Mouse (Mus musculus) cerebellum, postnatal 10 days (tissue): ENCODE results near the gene Heg1.
A peak's percentile ranks its signal among the peaks of the same experiment; 100 is the strongest.

ENCODE experiments used
- DNase-seq, 2 experiments: peaks; one replicate each; pipeline ENCODE4 v3.0.0; 2021; ENCODE audit warnings: mixed read lengths in 2 of 2

The Heg1 gene

DNA sequence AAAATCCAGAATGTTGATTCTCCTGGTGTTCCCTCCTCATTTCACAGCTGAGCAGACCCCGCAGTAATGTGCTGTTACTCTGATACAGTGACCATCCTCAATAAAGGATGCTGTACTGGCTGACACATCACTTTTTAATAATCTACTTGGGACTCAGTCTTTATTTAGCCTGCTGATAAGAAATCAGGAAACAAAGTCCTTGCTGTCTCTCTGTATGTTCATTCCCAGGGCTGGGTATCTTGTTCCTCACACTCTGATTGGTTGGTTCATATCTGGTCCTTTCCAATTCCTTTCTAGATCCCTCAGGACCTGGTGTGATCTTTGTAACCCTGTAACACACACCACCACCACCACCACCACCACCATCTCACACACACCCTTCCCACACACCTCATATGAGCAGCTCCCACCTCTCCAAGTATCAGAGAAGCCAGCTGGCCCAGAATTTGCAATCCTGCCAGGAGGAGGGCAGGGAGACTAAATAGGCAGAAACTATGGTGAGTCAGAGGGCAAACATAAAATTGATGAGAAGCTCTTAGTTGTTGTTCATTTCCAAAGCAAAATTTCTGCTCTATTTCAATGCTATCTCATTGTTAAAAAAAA, 91.7 kb downstream of the Heg1 start:
- peak; percentile 48 to 51 for DNase-seq

DNA sequence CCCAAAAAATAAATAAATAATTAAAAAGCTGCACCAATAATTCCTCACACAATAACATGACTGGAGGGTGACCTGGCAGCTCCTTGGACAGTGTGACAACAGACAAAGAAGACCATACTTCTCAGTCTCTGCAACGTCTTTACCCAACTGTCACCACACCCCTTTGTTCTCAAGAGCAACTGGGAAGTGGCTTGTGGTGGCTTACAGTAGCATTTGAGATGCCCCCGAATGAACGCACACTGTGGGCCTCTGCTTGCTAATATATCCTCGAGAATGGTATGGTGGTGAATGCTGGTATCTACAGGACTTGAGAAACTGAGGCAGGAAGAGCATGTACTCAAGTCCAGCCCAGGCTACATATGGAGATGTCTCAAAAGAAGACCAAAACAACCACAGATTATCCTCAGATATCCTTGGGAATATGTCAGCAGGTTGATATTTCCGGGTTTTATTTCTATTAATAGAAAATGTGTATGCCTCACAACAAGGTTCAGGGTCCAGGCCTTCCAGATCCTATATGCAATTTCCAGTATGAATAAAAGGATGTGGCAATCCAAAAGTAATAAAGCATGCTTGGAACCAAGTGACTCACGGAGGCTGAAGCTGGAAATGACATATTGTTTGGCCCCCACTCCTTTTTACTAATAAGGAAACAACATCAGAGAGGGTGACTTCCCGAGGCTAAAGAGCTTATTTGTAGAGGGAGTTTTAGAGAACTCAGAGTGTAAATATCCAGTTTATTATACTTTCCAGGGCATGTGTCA, 92.8 kb downstream of the Heg1 start:
- DNase-seq, result no peak

DNA sequence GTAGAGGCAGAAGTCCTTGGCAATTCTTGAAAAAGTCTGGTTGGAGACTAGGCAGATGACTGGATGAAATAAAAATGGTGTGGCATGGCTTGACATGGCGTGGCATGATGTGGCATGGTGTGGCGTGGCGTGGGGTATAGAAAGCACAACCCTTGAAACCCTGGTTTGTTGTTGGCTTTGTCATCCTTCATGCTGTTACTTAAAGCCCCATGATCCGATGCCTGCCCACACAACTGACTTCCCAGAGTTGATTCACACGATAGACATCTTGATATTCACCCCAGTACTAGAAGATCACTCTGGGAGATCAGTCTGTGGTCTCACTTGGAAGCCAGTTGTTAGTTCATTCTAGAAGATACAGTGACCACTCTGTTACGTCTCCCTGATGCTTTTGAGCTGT, 93.4 kb downstream of the Heg1 start:
- DNase-seq, result no peak

DNA sequence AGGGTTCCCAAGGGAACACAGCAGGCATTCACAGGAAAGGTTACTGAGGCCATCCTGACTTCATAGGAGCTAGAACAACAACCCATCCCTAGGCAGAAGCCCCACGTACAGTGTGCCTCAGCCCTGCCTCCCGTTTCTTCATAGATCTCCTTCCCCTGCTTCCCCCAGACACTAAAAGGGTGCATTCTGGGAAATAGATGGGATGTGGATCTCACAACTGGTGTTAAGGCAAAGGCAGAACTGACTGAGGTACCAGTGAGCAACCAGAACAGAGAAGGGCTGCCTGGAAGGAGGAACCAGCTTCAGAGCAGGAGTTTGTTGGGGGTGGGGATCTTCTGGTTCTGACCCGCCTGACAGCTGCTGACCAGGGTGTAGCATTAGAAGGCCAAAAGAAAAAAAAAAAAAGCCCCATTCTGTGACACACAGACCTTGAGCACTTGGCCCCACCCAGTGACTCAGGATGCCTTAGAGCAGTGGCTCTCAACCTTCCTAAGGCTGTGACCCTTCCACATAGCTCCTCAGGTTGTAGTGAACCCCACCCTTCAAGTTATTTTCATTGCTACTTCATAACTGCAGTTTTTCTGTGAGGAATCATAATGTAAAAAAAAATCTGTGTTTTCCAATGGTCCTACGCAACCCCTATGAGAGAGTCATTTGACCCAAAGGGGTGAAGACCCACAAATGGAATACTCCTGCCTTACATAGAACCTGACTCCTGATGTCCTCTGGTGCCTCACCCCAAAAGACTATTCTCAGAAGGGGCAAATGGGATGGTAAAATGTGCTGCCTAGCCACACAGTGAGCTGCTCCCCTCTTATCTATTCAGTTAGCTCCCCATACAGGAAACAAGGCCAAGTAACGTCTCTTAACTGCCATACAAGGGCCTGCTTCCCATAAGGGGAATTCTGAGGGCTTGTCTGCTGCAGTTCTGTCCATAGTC, 97.9 kb downstream of the Heg1 start:
- no peak for DNase-seq

DNA sequence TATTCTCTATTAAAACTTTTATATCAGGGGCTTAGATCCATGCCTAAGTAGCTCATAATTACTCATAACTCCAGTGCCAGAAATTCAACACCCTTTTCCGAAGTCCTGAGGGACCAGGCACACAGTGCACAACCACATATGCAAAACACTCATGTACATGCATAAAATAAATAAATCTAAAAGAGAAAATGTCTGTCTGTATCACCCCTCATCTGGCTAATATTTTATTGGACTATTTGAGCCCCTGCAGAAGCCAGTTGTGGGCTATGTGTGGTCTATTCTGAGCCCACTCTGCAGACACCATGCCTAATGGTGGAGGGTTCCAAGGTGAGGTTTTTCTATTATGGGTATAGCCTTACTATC, 98.5 kb downstream of the Heg1 start:
- no peak for DNase-seq

DNA sequence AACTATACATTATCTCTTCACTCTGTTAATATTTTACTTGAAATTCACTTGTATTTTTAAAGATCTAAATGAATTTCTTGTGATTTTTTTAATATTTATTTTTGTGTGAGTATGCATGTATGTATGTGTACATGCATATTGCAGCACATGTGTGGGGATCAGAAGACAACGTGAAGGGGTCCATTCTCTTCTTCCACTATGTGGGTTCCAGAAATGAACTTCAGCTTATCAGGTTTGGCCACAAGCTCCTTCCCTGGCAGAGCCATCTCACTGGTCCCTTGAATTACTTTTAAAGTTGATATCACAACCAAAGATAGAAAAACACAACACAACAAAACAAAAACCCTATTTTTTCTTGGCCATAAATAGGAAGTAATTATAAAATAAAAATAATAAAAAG, 100.4 kb downstream of the Heg1 start:
- DNase-seq, result no peak

DNA sequence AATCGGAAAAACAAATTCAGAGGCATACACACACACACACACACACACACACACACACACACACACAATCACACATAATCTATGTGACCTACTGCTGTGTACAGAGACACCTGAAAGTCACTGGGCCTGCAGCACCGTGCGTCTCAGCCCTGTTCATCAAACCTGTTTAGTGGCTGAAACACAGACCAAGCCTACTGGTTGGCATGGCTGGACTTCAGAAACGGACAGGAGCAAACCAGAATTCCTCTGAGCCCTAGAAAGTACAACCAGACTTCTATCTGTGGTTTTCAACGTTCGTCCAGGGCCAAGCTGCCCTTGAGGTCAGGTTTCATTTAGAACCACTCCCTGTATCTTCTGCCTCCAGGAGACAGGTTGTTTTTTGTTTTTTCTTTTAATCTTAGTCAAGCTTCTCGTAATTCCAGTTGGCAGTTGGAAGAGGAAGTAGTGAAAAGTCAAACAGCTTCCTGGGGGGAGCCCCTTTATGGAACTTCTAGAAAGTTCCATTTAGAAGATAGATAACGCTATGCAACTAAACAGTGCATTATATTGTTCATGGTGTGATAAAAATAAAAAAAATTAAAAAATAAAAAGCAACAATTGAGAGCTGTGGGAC, 101.0 kb downstream of the Heg1 start:
- DNase-seq, result no peak

DNA sequence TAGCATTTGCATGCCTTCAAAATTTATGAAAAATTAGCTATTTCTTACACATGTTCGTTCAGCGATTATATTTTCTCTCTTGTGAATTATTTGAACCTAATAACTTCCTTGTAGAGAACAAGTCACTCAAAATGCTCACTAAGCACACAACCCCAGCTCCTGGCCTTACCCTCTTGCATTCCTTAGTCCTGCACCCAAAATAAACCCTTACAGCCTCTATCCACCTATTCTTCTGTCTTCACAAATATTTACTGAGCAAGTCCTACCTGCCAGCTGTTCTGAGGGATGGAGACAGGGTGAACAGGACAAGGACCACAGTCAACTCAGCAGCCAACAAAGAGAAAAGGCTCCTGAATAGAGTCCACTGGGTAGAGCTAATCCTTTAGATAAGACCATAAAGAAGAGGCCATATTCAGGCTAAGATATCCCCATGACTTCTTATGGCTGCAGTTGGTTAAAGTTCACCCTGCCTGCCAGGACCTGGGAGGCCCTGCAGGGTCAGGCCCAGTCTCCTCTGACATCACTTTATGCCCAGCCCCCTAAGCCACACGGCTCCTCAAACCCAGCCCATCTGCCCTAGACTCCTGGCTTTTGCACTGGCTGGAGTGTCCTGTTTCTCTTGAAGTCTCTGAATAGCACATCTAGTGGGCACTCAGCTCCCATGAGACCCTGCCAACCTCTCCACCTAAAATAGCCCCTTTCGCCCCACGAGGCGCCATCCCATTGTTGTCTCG, 102.7 kb downstream of the Heg1 start:
- no peak for DNase-seq

DNA sequence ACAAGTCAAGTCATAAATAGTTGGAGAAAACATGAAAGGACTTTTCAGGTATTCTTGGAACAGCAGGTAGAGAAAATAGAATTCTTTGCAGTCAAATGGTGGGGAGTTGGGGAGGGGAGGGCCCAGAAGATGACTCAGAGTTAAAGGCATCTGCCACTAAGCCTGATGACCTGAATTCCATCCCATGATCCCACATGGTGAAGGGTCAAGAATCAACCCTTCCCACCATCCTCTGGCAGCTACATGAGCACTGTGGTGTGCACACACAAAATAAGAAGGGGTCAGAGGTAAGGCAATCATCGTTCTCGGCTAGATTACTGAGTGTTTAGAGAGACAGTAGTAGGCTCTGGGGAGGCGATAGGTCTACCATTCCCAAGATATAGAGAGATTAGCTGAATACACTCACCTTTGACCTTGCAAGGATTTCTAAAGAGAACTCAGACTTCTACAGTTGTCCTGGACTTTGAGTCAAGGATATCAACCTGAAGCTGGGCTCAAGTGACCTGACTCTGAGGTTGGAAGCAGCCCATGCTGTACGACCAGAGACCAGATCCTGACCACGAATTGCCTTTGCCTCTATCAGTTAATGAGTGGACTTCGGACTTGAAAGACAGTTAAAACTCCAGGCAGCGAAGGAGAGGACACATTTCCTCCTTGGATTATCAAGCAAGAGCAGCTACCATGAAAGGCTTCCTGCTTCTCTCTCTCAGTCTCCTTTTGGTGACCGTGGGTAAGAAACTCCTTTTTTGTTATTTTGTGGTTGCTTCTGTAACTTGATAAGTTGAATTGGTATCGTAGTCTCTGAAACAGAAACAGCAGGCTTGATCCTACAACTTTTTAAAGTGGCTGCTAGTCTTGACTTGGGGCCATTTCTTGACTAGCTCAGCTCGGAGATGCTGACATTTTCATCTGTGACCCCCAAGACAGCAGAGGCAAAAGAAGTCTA, 109.9 kb downstream of the Heg1 start, which contains the start of gene Muc13:
Gene Muc13, plus strand, starts transcription at position 192 of the 946 bp plus-strand sequence.
- DNase-seq, result no peak

DNA sequence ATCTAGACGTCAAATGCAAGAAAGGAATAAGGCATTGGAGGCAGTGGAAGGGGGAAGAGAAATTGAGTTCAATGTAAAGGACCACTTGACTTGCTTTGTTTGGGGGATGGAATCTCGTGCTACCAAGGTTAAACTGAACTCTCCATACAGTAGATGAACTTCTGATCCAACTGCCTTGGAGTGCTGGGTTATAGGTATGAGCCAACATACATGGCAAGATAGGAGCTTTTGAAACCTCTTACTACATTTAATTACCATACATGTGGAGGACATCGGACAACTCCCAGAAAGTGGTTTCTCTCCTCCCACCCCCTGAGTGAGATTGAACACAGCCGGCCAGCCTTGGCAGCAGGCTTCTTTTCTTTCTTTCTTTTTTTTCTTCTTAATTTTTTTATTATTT, 110.9 kb downstream of the Heg1 start:
- DNase-seq, result no peak

DNA sequence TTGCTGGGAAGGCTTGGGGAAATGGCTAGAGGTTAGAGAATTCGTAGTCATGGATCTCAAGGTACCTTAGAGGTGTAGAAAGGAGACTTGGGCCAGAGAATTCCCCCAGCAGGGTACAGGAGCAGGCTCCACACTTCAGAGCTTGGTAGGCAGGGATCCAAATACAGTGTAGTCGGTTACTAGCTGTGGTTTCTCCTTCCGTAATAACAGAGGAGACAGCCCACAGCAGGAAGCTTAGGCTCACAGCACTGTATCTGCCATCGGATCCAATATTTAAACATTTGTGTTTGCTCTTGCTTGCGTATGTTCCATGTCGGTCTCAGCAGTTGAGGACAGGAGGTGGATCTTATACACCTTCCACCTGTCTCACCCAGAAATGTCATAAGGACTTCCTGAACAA, 111.7 kb downstream of the Heg1 start:
- no peak for DNase-seq

DNA sequence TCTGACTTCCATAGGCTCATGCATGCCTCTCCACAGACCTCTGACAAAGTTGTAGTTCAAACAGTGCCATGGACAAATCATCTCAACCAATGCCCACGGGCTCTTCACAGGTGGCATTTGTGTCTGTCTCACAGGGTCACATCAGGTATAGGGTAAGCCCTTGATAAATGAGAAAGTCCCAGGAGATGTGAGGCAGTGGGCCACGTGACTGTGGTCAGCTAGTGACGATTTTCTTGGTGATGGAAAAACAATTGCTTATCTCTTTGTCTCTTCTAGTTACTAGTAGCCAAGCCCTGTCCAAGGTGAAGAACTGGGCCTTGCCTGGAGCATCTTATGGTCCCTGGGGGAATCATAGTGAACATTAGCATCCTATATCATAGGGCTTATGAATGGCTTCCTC, 112.6 kb downstream of the Heg1 start:
- no peak for DNase-seq

DNA sequence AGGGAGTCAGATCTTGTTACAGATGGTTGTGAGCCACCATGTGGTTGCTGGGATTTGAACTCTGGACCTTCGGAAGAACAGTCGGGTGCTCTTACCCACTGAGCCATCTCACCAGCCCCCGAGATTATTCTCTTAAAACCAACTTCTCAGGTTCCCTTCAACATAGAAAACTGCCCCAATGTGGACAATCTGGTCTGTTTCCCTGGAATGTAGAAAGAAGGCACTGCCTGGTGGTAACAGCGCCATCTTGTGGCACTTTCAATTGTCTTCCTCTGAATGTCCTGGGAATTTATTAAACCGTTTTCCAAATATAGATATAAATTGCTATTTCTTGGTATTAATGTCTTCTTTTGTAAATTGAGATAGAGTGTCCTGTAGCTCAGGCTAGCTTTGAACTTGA, 113.7 kb downstream of the Heg1 start:
- DNase-seq, result peak; percentile 80 to 88

DNA sequence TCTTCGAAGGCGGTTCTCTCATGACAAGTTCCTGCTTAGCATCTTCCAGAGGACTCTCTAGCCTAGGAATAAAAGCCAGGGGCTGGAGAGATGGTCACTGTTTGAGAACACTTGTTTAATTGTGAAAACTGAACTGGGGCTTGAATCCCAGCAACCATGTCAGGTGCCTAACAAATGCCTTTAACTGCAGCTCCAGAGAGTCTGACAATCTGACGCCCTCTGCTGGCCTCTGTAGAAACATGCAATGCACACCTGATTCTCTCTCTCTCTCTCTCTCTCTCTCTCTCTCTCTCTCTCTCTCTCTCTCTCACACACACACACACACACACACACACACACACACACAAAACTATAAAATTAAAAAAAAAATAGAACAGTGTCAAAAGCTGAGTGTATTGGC, 125.8 kb downstream of the Heg1 start:
- DNase-seq, result no peak

DNA sequence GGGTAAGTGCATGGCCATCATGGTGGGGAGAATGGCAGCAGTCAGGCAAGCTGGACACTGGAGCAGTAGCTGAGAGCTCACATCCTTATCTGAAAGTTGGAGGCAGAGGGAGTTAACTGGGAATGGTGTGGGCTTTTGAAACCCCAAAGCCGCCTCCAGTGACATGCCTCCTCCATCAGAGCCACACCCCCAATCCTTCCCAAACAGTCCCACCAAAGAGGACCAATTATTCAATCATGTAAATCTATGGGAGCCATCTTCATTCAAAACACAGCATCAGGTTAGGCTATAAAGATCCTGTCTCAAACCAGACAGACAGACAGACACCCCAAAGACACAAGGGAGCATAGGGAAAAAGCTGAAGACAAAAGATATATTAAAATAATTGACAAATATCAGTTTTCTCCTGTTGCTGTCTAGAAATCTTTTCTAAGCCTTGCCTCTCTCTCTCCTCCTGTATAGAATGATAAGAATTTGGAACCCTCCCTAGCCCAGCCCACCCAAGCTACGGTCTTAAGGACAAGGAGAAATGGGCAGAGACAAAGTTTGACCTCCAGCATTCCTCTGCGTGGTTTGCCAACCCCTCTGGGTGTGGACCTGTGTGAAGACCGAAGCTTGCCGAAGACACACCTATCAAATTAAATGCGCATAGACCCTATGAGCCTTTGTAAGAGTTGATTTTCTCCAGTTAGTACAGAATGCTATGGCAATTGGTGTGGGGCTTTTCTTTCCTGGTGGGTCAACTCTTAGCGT, 134.4 kb downstream of the Heg1 start:
- DNase-seq, result no peak

DNA sequence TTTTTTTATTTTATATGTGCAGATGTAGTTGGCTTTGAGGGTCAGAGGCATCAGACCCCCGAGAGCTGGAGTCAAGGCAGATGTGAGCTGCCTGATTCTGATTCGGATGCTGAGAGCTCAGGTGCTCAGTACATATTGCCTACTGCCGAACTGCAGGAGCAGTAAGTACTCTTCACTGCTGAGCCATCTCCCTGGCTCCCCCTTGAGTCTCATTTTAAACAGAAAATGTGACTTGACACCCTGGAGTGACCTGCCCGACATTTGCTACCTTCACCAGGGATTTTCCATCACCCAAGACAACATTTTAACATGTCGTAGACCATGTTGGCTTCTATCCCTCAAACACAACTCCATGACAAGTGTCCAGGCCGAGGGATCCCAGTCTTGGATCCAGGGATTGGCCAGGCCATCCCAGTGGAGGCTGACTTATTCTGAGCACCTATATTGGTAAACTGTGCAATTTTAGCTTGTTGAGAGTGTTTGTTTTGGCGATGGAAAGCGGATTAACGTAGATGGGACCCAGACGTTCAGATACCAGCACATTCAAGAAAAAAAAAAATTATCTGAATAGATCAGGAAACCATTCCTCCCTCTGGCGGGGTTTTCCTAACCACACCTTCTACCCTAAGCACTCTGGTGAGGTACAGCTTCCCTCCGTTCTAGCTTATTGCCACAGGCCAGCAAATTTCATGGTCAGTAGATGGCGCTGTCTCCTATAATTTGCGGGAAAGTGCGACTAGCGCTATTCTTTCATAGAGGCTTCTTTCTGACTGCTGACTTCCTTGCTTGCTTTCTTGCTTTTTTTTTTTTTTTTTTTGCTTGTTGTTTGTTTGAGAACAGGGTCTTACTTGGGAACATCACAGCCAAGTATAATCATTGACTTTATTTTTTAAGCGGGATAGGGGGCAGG, 136.4 kb downstream of the Heg1 start:
- DNase-seq, result peak; percentile 95 to 98
